ENCODE assay signal across 13 mouse cellular contexts in the genomic region with DNA sequence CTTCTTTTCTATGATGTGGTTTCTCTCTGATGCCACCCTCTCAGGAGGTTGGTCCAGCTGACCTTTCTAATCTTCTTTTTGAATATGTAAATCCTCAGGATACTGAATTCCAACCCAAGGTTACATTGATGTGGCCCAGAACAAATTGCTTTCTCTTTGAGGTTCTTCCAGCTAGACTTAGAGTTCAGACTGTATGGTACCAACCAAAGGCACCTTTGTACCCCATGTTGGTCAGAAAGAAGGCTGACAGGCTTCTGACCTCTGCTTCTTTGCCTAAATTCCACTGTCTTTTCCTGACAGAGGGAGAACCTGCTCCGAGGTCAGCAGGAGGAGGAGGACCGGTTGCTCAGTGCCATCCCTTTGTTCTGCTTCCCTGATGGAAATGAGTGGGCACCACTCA.
"Had no signal": no experiment of that assay in that cellular context is flagged by ENCODE, and none has a peak within 500 bp of the region (broad histone marks: within the 10 kb centered on the region; RNA-seq: fewer than 3 reads in every experiment).

No protein-coding gene starts in this region.

- H3K36me3 ChIP-seq: limb, embryonic 13.5 days; liver, embryonic 12.5 days; midbrain, embryonic 13.5 days; neural tube, embryonic 13.5 days had no signal

- H3K4me3 ChIP-seq: limb, embryonic 13.5 days; liver, embryonic 12.5 days; midbrain, embryonic 13.5 days; neural tube, embryonic 13.5 days had no signal

- ATAC-seq: liver, embryonic 12.5 days; midbrain, embryonic 13.5 days had no signal

- DNase-seq: kidney, adult 18-20 months; kidney, postnatal 14 days; layer of hippocampus, postnatal 36 days; lung, embryonic 14.5 days; lung, postnatal 10 days; lung, postnatal 4 days; retina, postnatal 1 day; thymus, adult 2 months; thymus, postnatal 36 days had no signal

- H3K4me2 ChIP-seq: limb, embryonic 13.5 days; liver, embryonic 12.5 days; lung, embryonic 14.5 days; midbrain, embryonic 13.5 days; neural tube, embryonic 13.5 days had no signal

- H3K9me3 ChIP-seq: limb, embryonic 13.5 days; liver, embryonic 12.5 days; midbrain, embryonic 13.5 days; neural tube, embryonic 13.5 days had no signal

- H3K27me3 ChIP-seq: liver, embryonic 12.5 days had no signal

- H3K9ac ChIP-seq: limb, embryonic 13.5 days; liver, embryonic 12.5 days; lung, embryonic 14.5 days; midbrain, embryonic 13.5 days; neural tube, embryonic 13.5 days had no signal

- H3K27ac ChIP-seq: limb, embryonic 13.5 days; liver, embryonic 12.5 days; midbrain, embryonic 13.5 days; neural tube, embryonic 13.5 days had no signal
